Mouse (Mus musculus) frontal cortex, postnatal 36 days (tissue): Measurements from ENCODE around the gene Sfta2.

ENCODE experiments used
- DNase-seq, 2 experiments: peaks; one replicate each; pipeline ENCODE4 v3.0.0; 2022; ENCODE audit warnings: low spot score in 2 of 2

Sfta2 gene

GRCm38 (mm10) chr17:35673416-35674035 lies 72.2 kb downstream of the Sfta2 start, which contains the start of gene Gtf2h4:
Gene Gtf2h4 (minus strand): TSS chr17:35673739.
- peak; percentile 77 to 96 for DNase-seq

- no peak for DNase-seq
Measured at GRCm38 (mm10) chr17:35680591-35680990, 79.2 kb downstream of the Sfta2 start.

- DNase-seq = no peak
Measured at GRCm38 (mm10) chr17:35681986-35682385, 80.6 kb downstream of the Sfta2 start.

DNA sequence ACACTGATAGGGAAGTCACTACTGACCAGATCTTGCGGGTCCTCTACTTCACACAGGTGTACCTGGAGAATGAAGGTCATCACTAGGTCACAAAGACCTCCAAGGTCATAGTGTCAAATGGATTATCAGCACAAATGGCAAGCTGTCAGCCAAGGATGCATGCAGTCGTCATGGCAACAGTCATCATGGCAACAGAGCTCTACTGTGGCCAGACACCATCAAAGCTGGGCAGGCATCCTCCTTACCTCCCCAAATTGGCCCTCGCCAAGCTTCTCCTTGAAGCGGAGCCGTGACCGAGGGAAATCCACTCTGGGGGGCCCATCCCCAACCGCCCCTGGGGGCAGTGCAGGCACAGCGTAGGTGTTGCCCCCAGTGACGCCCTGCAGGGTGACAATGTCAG lies 83.7 kb downstream of the Sfta2 start:
- DNase-seq = no peak

GRCm38 (mm10) chr17:35688347-35689175 lies 87.2 kb downstream of the Sfta2 start:
- no peak for DNase-seq

DNA sequence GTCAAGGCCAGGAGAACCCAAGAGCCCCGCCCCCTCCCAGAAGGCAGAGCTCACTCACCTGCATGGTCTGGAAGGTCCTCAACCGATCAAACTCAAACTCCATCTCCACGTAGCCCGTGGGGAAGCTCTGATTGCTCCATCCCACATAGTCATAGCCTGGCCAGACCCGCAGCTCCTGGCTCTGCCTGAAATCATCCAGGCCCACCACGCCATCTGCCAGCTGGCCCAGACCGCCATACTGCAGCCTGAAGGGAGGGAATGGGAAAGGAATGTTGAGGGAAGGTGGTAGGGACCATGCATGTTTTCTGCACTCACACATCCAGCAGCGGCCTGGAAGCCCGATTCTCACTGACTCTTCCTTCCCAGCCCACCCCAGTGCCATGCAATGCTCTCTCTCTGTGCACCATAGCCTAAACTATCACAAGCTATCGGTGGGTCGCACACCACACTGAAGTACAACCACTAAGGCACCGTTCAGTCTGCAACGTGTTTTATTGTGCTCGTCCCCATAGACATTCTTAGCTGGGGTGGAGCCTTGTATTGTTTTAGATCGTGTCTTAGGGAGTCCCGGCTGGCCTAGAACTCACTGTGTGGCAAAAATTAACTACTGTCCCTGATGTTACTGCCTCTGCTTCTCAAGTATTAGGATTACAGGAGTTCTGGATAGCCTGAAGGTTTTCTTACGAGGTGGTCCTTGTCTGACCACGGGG lies 88.7 kb downstream of the Sfta2 start:
- no peak for DNase-seq

DNA sequence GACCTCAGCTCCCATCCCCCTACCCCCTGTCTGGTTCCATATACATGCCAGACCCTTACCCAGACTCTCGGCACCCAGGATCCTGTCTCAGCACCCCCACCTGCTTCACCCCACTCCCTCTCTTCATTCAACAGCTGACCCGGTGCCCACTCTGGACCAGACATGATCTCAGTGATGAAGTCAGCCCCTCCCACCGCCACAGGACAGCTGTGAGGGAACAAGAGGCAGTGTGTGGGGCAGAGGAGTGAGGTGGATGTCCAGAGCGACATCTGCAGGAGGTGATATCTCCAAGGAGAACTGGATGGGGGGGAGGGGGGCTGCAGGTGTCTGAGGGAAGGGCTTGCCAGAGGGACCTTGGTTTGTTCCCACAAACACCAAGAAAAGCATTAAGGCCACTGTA lies 90.5 kb downstream of the Sfta2 start:
- no peak for DNase-seq

DNA sequence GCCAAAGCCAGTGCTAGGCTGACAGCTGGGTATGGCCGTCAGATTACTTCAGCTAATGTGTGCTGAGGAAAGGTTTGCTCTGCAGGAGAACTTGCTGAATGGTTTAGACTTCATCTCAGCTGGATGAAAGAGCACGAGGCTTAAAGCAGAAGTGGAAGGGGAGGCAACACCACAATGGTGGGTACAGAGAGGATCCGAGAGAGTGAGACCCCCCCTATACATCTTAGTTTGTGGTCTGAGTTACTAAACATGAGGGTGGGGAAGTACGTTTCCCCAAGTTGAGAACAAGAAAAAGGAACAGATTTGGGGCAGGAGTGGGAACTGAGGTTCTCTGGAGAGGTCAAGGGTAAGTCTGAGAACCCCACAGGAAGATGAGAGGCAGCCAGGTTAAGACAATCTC lies 91.0 kb downstream of the Sfta2 start:
- no peak for DNase-seq

DNA sequence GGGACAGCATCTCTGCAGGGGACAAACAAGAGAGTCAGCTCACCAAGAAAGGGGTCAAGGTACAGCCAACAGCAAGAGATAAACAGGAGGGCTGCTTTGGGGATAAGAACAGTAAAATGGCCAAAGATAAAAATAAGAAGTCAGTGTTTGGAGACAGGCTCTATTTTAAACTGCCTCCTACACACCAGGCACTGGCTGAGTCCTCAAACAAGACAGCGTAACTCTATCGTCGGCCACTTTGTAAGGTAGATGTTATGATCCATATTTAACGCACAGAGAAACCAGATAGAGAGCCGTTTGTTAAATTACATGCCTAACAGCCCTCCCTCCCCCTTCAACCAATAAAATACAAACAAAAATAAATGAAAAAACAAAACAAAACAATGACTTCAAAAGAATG lies 92.6 kb downstream of the Sfta2 start:
- DNase-seq = no peak

- no peak for DNase-seq
Measured at GRCm38 (mm10) chr17:35695289-35695688, 93.9 kb downstream of the Sfta2 start.

GRCm38 (mm10) chr17:35696691-35697090 lies 95.3 kb downstream of the Sfta2 start:
- DNase-seq = no peak

DNA sequence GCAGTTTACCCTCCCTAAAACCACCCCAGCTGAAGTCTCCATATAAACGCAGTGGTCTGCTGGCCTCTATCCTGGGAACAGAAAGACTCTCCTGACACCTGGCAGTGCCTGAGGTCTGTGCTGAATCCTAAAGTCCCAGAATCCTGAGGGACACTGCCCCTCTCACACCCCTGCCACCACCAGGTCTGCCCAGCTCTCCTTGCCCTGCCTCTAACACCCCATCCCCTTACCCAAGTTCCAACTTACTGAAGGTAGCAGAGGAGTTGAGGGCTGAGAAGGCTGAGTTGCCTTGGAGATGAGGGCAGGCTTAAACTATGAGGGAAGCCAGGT lies 96.0 kb downstream of the Sfta2 start:
- no peak for DNase-seq

DNA sequence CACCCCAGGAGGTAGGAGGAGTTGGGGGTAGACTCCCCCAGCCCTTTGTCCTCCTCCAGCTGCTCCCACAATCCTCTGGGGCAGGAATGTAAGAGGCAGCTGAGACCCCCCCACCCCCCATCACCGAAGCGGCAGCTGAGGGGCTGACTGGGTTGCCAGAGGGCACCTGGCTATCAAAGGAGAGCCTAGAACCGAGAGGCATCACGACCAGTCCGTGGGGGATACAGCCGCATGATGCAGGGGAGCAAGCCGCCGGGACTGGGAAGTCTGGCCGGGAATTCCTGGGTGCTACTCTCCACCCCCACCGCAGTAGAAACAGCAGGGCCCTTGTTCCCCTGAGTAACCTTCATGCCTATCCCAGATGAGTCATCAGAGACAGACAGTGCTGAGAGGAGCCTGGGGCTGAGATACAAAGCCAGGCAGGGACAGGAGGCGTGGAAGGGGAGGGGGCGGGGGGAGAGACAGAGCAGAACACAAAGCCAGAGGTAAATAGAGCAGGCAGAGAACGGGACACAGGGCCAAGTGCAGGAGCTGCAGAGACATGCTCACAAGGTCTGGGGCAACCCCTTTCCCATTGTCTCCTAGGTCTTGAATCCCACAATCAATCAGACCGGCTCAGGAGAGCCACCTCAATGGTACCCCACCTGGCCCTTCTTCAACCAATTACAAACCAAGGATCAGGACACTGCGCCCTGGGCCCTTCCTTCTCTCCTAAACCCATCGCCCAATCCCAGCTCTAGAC lies 96.6 kb downstream of the Sfta2 start:
- peak in 1 of 2 experiments; percentile 43 for DNase-seq

DNA sequence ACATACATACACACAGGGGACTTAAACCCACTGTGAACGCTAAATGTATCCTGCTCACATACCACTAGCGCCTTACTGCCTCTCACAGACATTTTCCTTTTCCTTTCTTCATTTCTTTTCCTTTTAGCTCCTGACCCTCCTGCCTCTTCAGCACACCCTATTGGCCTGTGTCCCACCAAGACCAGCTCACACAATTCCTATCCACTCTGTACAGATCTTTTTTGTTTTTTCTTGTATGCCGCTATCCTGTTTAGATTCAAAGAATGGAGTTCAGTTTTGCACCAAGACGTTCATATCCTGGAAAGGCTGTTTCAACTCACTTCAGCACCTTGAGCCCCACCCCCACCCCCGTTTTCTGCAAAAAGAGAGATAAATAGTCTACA lies 97.1 kb downstream of the Sfta2 start:
- DNase-seq = no peak

- DNase-seq = peak; percentile 60 to 62
Measured at GRCm38 (mm10) chr17:35699919-35700318, 98.6 kb downstream of the Sfta2 start.
